Mouse (Mus musculus) ovary, adult 2 months (tissue): ENCODE measurements around the gene Acd. TPM values are rescaled to one million over a fixed set of nuclear protein-coding genes. Genes with fewer than 3 reads are reported as not detected.

Experiments used
- polyA plus RNA-seq: library from polyadenylated mRNA; depleted of rRNA; stranded (reverse); fragments of >200 nt; gene quantifications from 2 replicates; pipeline ENCODE4 v1.2.3, GENCODE M21; 2012; rRNA removed

Acd gene
- 34.0 and 47.2 TPM in 2 replicates for polyA plus RNA-seq

GRCm38 (mm10) chr8:105700966-105701824 is at the start of gene Acd, which contains the start of gene Pard6a:
Gene Acd, minus strand, starts transcription at chr8:105701102.
Gene Pard6a, plus strand, starts transcription at chr8:105701148.

GRCm38 (mm10) chr8:105707498-105708403 is 6.8 kb upstream of the Acd start, which contains the start of the genes 4933405L10Rik and Enkd1:
Gene 4933405L10Rik, plus strand, starts transcription at chr8:105707655.
Gene Enkd1, minus strand, starts transcription at chr8:105708210.

GRCm38 (mm10) chr8:105685796-105686308 is 15.1 kb downstream of the Acd start, which contains the start of gene Carmil2:
Gene Carmil2, plus strand, starts transcription at chr8:105686274.

Other genes starting within 250 kb of the Acd start
- 157 and 231 TPM in 2 replicates for gene Tppp3, start 229.6 kb downstream of the Acd start, polyA plus RNA-seq
- gene Zdhhc1, start 204.2 kb downstream of the Acd start, polyA plus RNA-seq: 132 TPM in 2 replicates
- 119 and 169 TPM in 2 replicates for gene Hsd11b2, start 182.3 kb downstream of the Acd start, polyA plus RNA-seq
- 106 and 114 TPM in 2 replicates for gene Atp6v0d1, start 135.1 kb downstream of the Acd start, polyA plus RNA-seq
- 25.2 and 32.3 TPM in 2 replicates for gene Ripor1, start 95.8 kb downstream of the Acd start, polyA plus RNA-seq
- 17.0 and 20.3 TPM in 2 replicates for gene Ctcf, start 64.5 kb downstream of the Acd start, polyA plus RNA-seq
- gene Agrp, start 63.7 kb downstream of the Acd start, polyA plus RNA-seq: 1.0 and 2.0 TPM in 2 replicates
- 1.7 TPM in 2 replicates for gene Carmil2, start 14.8 kb downstream of the Acd start, polyA plus RNA-seq
- gene Pard6a, start within 50 bp of the Acd start, polyA plus RNA-seq: 22.0 and 26.5 TPM in 2 replicates
- gene 4933405L10Rik, start 6.6 kb upstream of the Acd start, polyA plus RNA-seq: not detected in 2 replicates
- 19.4 and 22.4 TPM in 2 replicates for gene Enkd1, start 7.1 kb upstream of the Acd start, polyA plus RNA-seq
- gene Gfod2, start 57.6 kb upstream of the Acd start, polyA plus RNA-seq: 22.0 and 24.5 TPM in 2 replicates
- 32.9 and 33.2 TPM in 2 replicates for gene Ranbp10, start 126.2 kb upstream of the Acd start, polyA plus RNA-seq
- gene Tsnaxip1, start 126.6 kb upstream of the Acd start, polyA plus RNA-seq: 0.83 and 0.91 TPM in 2 replicates
- gene Cenpt, start 152.2 kb upstream of the Acd start, polyA plus RNA-seq: 25.1 and 31.5 TPM in 2 replicates
- gene Thap11, start 154.0 kb upstream of the Acd start, polyA plus RNA-seq: 123 and 125 TPM in 2 replicates
- 43.3 and 62.6 TPM in 2 replicates for gene Nutf2, start 159.5 kb upstream of the Acd start, polyA plus RNA-seq
- 140 and 149 TPM in 2 replicates for gene Edc4, start 179.8 kb upstream of the Acd start, polyA plus RNA-seq
- gene Nrn1l, start 192.5 kb upstream of the Acd start, polyA plus RNA-seq: 9.7 and 9.8 TPM in 2 replicates
- 75.9 and 81.9 TPM in 2 replicates for gene Pskh1, start 199.3 kb upstream of the Acd start, polyA plus RNA-seq
- gene Ctrl, start 232.8 kb upstream of the Acd start, polyA plus RNA-seq: 4.0 and 6.0 TPM in 2 replicates
- gene Psmb10, start 237.3 kb upstream of the Acd start, polyA plus RNA-seq: 143 and 177 TPM in 2 replicates
- 5.1 and 8.3 TPM in 2 replicates for gene Lcat, start 242.3 kb upstream of the Acd start, polyA plus RNA-seq